Mouse (Mus musculus) liver, adult 2 months (tissue): ENCODE measurements around the gene Slit1. TPM values are rescaled to one million over a fixed set of nuclear protein-coding genes. Genes with fewer than 3 reads are reported as not detected.

Experiments
- DNase-seq: peaks from one replicate; pipeline ENCODE4 v3.0.0-alpha.2; 2011; ENCODE audit warnings: low read depth, low spot score; ENCODE audit errors: extremely low read depth
- H3K27ac ChIP-seq: fragments of 200-500 bp; replicated peaks from 2 replicates; pipeline ENCODE4 v1.5.1; 2012; ENCODE audit warnings: low read depth, mild to moderate bottlenecking, control low read depth, inconsistent platforms, low read length; ENCODE audit not compliant: insufficient read depth
- H3K27me3 ChIP-seq: fragments of 200-500 bp; 2 replicates; pipeline ENCODE4 v1.6.1; 2012; ENCODE audit warnings: mild to moderate bottlenecking, moderate library complexity, low read length, inconsistent platforms; ENCODE audit not compliant: control insufficient read depth, insufficient read depth
- H3K36me3 ChIP-seq: fragments of 200-500 bp; 2 replicates; pipeline ENCODE4 v1.6.1; 2012; ENCODE audit warnings: low read length, inconsistent platforms; ENCODE audit not compliant: control insufficient read depth, insufficient read depth
- H3K4me1 ChIP-seq: fragments of 200-500 bp; 2 replicates; pipeline ENCODE4 v1.6.1; 2011; ENCODE audit warnings: low read length; ENCODE audit not compliant: control insufficient read depth, insufficient read depth
- H3K4me3 ChIP-seq: fragments of 200-500 bp; 2 replicates; pipeline ENCODE4 v1.5.1; 2011; ENCODE audit warnings: low read depth, mild to moderate bottlenecking, control low read depth, low read length, moderate library complexity; ENCODE audit not compliant: insufficient read depth
- H3K79me2 ChIP-seq: fragments of 200-500 bp; 2 replicates; pipeline ENCODE4 v1.6.1; 2012; ENCODE audit warnings: inconsistent platforms, mild to moderate bottlenecking, low read length, moderate library complexity; ENCODE audit not compliant: control insufficient read depth, insufficient read depth
- H3K9ac ChIP-seq: fragments of 200-500 bp; 2 replicates; pipeline ENCODE4 v1.6.1; 2012; ENCODE audit warnings: low read depth, mild to moderate bottlenecking, control low read depth, inconsistent platforms, low read length
- CTCF ChIP-seq: fragments of 200-500 bp; IDR thresholded peaks from 2 replicates; pipeline ENCODE4 v1.5.1; 2011; ENCODE audit warnings: low read depth, low read length, control low read depth
- POLR2A ChIP-seq: fragments of 200-500 bp; IDR thresholded peaks from 2 replicates; pipeline ENCODE4 v1.6.1; 2011; ENCODE audit warnings: low read length, control low read depth; ENCODE audit not compliant: insufficient read depth; ENCODE audit errors: extremely low read depth
- WGBS: fragments of 180-500 bp; shearing (Covaris S2); methylation state at CpG from one replicate; pipeline ENCODE4 v1.1.7; 2018; 5-methylcytosine and 5-hydroxymethylcytosine counted together
- polyA plus RNA-seq: library from polyadenylated mRNA; depleted of rRNA; stranded (reverse); fragments of >200 nt; gene quantifications from 2 replicates; pipeline ENCODE4 v1.2.3, GENCODE M21; 2012
- total RNA-seq: library from RNA; depleted of rRNA; stranded (reverse); fragments of >200 nt; gene quantifications from 2 replicates; pipeline ENCODE4 v1.2.3, GENCODE M21; 2014

Slit1 gene
- total and polyA plus RNA-seq, 2 experiments: 0.09 to 0.18 TPM

- Histone ChIP-seq H3K27me3 (no peaks in the 10 kb centered on the region), H3K79me2 (no peaks in the 10 kb centered on the region), H3K9ac (no peak overlapping the region), H3K4me1 (peaks cover 16% of the 10 kb centered on the region), H3K4me3 (no peak overlapping the region), H3K27ac (peak overlapping the region; percentile 33; the same call in 1 of the 2 replicates), H3K36me3 (peaks cover 3% of the 10 kb centered on the region)
- no peak for TF ChIP-seq CTCF
- DNase-seq: peak; percentile 84
Measured at GRCm38 (mm10) chr19:41577576-41577975, 165.9 kb downstream of the Slit1 start.

GRCm38 (mm10) chr19:41573700-41574099 lies 169.8 kb downstream of the Slit1 start:
- TF ChIP-seq CTCF: no peak
- no peak for TF ChIP-seq POLR2A
- DNase-seq: peak; percentile 84

DNA sequence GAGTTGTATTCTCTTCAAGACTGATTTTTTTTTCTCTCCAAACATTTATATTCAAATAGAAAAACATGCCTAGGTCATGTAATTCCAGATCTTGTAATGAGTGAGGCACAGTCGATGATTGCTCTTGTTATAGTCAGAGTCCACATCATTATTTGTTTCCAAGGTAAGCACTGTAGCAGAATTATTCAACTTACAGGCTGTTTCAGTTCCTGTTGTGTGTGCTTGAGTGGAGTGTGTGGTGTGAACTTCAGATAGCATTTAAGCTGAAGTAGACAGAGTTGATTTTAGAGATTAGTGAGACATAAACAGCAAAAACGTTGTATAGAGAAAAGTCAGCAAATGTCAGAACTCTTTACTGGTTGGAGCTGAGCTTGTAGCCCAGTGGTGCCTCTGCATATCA lies 174.7 kb downstream of the Slit1 start:
- Histone ChIP-seq H3K27me3 (no peaks in the 10 kb centered on the region), H3K27ac (no peak overlapping the region), H3K4me3 (no peak overlapping the region), H3K36me3 (no peaks in the 10 kb centered on the region), H3K9ac (no peak overlapping the region), H3K4me1 (peaks cover 6% of the 10 kb centered on the region), H3K79me2 (no peaks in the 10 kb centered on the region)
- 40% methylated on average over 2 of the region's 2 CpGs for WGBS
- no peak for DNase-seq
- TF ChIP-seq CTCF: no peak
- TF ChIP-seq POLR2A: no peak

More at GRCm38 (mm10) chr19:41573700-41574099, 169.8 kb downstream of the Slit1 start:
- no peaks in the 10 kb centered on the region for H3K79me2 ChIP-seq
- no peaks in the 10 kb centered on the region for H3K27me3 ChIP-seq
- no peak overlapping the region for H3K4me3 ChIP-seq
- 25% methylated on average over 2 of the region's 2 CpGs for WGBS
- no peak overlapping the region for H3K27ac ChIP-seq
- H3K9ac ChIP-seq: no peak overlapping the region
- no peaks in the 10 kb centered on the region for H3K36me3 ChIP-seq
- peaks cover 12% of the 10 kb centered on the region for H3K4me1 ChIP-seq

- DNase-seq: peak; percentile 65
- 70% methylated on average over 3 of the region's 3 CpGs for WGBS
- H3K27ac ChIP-seq: no peak overlapping the region
Measured at GRCm38 (mm10) chr19:41560856-41561255, 182.6 kb downstream of the Slit1 start.

DNA sequence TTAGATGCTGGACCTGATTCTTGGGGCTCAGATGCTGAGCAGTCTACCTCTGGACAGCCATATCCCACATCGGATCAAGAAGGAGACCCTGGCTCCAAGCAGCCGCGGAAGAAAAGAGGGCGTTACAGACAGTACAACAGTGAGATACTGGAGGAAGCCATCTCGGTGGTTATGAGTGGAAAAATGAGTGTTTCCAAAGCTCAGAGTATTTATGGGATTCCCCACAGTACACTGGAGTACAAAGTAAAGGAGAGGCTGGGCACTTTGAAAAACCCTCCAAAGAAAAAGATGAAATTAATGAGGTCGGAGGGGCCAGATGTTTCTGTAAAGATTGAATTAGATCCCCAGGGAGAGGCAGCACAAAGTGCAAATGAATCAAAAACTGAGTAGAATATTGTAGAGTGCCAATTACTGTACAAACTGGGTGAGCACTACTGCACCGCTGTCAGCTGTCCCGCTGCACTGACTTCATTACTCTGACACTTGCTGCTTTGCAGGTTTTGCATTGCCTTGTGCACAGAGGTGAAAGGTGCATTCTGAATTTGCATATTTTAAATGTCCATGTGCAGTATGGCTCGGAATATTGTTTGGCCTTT lies 184.5 kb downstream of the Slit1 start:
- WGBS: 95% methylated on average over 9 of the region's 9 CpGs
- no peaks in the 10 kb centered on the region for H3K27me3 ChIP-seq
- TF ChIP-seq POLR2A (no peak), CTCF (no peak)
- peaks cover 5% of the 10 kb centered on the region; the same call in 1 of the 2 replicates for H3K4me1 ChIP-seq
- no peak for DNase-seq
- H3K9ac ChIP-seq: no peak overlapping the region
- peaks cover 34% of the 10 kb centered on the region for H3K36me3 ChIP-seq
- H3K4me3 ChIP-seq: no peak overlapping the region
- no peak overlapping the region for H3K27ac ChIP-seq
- H3K79me2 ChIP-seq: no peaks in the 10 kb centered on the region; the same call in 1 of the 2 replicates

More at GRCm38 (mm10) chr19:41560856-41561255, 182.6 kb downstream of the Slit1 start:
- Histone ChIP-seq H3K4me3 (no peak overlapping the region), H3K9ac (no peak overlapping the region), H3K4me1 (peaks cover 5% of the 10 kb centered on the region; the same call in 1 of the 2 replicates), H3K79me2 (no peaks in the 10 kb centered on the region; the same call in 1 of the 2 replicates), H3K36me3 (peaks cover 27% of the 10 kb centered on the region), H3K27me3 (no peaks in the 10 kb centered on the region)
- TF ChIP-seq POLR2A: no peak
- no peak for TF ChIP-seq CTCF

DNA sequence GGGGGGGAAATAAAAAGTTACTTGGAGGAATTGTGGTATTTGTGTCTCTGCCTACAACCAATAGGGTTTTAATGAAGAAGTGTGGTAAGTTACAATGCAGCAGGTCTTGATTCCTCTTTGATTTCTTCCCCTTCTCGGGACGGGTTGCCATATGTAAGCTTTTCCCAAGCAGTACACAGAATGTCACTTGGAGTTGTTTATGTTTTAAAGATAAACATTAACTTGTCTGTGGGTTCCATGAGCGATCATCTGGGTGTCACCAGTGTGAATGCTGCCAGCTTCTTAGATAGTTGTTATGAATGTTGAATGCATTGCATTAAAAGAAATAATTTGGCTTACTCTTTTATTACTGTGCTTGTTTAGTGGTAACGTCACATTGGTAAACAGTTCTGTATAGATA lies 186.0 kb downstream of the Slit1 start:
- 77% methylated on average over 4 of the region's 4 CpGs for WGBS

More for the DNA sequence above, 186.0 kb downstream of the Slit1 start:
- no peak for DNase-seq
- no peak for TF ChIP-seq POLR2A
- Histone ChIP-seq H3K9ac (no peak overlapping the region), H3K79me2 (no peaks in the 10 kb centered on the region; the same call in 1 of the 2 replicates), H3K4me1 (peaks cover 5% of the 10 kb centered on the region; the same call in 1 of the 2 replicates), H3K36me3 (peaks cover 34% of the 10 kb centered on the region), H3K27ac (no peak overlapping the region), H3K27me3 (no peaks in the 10 kb centered on the region), H3K4me3 (no peak overlapping the region)
